Mouse (Mus musculus) olfactory bulb, adult 2 months (tissue): ENCODE results near the gene Tshz2.

Experiments used
- CTCF ChIP-seq: fragments of 200-500 bp; IDR thresholded peaks from 2 replicates; pipeline ENCODE4 v1.5.1; 2012; ENCODE audit warnings: low read depth, mild to moderate bottlenecking, low read length, moderate library complexity; ENCODE audit not compliant: insufficient read depth
- POLR2A ChIP-seq: fragments of 200-500 bp; IDR thresholded peaks from 2 replicates; pipeline ENCODE4 v1.6.1; 2012; ENCODE audit warnings: mild to moderate bottlenecking, low read depth, low read length, moderate library complexity; ENCODE audit not compliant: insufficient read depth

- TF ChIP-seq POLR2A (no peak), CTCF (no peak)
Measured at GRCm38 (mm10) chr2:169925466-169925865, 292.7 kb downstream of the Tshz2 start.
